Mouse (Mus musculus): ENCODE results near the gene Tmem160.

Tmem160 gene

DNA sequence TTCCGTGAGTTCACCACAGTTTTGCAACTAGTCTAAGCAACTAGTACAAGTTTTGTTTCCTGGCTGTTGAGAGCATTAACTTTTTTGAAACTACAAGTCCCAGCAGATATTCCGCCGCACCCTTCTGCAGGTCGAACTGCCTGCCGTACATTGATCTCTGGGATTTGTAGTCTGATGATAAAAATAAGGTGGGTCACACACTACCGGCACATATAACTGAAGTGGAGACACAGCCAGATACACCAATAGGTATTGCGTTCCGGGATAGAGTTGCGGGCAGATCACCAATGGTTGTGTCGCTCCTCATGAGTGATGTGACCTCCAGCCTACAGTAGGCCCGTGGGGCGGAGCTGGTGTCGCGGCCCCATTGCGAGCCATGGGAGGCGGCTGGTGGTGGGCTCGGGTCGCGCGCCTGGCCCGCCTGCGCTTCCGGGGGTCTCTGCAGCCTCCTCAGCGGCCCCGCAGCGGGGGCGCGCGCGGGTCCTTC, at the start of gene Tmem160:
Gene Tmem160 (plus strand): TSS at position 193 of the 487 bp plus-strand sequence.
- peak; percentile 86 for DNase-seq (ENCODE audit: extremely low spot score)

DNA sequence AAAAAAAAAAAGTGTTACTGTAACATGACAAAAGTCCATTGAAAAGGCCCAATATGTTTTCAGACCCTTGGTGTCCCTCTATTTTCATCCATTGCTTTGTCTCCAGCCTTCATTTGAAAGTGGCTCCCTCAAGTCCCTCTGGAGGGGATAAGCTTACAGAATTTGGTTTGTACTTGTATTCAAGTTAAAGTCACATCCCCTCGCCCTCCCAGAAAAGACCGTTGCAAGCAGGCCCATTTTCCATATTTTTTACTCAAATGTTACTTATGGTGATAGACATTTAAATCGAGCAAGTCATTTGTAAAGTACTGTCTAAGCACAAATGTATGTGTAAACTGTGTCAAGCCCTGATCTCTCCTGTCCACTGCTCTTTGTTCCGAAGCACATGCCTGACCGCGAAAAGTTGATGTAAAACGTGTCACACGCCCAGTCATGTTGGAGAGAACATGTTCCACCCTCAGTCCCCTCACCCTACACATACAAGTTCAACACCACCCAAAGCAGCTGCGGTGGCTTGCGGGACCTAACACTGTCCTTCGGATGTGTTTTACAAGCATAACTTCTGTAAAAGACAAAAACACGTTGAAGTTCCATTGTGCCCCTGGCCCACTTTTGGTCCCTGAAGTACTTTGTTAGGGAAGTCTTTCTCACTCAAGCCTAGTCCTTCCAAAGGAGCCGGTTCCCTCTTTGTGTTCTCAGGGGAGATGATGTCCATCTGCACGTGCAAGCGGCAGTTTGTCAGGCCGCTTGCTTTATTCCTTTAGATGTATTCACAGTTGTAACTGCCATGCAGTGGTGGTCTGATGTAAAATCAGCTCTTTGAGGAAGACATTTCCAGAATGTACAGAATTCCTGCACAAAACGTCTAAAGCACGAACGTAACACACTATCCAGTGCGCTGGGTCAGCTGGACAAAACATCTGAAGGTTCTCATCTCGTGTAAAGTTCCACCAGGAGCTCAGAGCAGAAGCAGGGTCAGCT, 49.3 kb upstream of the Tmem160 start:
- peak; percentile 51 for DNase-seq (ENCODE audit: extremely low spot score)

DNA sequence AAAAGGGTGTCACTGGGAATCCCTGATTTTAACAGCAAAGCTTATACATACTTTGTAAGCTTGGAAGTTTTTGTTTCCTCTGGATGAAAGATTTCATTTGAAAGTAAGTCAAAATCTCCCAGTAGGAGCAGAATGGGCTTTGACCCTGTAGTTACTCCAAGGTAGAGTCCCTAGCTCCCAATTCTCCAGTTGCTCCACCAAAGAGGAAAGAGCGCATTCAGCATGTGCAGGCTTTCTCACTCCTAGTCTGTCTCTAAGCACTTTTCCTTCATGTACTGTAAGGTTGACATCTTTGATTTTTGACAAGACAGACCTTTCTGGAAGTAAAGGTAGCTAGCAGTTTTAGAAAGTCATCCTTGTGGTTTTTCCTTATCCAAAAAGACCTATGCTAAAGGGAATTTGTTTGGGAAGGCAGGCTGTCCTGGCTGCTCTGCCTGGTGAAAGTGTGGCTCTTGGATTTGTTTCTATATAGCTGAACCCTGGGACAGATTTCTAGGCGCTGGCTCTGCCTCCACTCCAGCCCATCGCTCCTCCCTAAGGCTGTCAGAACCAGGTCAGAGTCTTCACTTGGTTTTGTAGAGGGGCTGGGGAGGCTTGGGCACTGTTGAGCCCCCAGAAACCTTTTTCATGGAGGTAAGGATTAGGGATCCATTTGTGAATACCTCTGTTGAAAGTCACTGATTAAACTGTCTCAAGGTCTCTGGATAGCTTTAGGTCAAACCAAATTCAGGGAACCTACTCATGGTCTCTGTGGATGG, 48.1 kb upstream of the Tmem160 start:
- no peak for DNase-seq (ENCODE audit: extremely low spot score)

DNA sequence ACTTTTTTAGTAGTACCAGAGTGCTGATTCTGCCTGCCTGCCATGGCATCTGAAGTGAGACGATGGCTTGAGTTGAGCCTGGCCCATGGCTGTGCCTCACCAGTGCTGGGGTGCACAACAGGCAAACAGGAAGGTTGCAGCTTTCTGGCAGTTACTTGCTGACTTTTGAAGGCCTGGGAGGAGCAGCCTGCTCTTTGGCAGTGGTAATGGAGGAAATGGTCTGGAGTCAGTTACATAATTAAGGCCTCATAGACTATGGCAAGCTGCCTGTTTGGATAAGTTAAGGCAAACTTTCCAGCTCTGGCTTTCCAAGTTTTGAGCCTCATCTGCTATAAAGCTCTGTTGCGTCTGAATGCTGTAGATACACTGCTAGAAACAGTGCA, 47.5 kb upstream of the Tmem160 start:
- DNase-seq (ENCODE audit: extremely low spot score): no peak

DNA sequence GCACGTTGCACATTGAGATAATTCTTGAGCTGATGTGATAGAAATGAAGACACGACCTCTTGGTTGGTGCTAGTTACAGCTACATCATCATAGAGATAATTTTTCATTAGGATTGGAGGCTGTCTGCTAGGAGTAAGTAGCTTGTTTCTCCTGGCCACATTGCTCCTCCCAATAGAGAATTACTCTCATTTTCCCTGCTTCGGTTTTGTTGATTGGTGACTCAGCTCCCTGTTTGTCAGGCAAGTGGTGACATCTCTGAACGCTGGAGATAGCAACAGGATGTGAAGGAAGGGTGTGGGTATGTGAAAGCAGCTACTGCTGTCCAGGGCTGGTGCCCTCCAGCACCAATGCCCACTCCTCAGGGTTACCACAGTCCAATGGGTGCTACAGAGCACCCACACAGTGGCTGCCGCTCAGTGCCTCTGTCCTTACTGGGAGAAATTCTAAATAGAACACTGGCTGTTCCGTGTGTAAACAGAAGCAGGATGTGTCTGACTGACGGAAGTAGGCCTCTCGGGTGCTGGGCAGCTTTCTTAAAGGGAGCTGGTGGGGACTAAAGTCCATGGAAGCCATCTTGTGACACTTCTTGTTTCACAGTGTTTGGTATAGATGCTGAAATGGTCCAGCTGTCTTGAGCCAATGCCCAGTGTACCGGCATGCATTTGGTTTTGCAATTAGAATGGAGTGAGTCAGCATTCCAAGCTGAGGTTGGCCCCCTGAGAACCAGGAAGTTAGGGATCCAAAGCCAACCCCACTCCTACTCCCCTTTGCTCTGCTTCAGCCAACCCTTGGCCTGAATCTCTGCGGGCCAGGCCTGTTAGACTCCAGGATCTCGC, 46.8 kb upstream of the Tmem160 start:
- no peak for DNase-seq (ENCODE audit: extremely low spot score)

DNA sequence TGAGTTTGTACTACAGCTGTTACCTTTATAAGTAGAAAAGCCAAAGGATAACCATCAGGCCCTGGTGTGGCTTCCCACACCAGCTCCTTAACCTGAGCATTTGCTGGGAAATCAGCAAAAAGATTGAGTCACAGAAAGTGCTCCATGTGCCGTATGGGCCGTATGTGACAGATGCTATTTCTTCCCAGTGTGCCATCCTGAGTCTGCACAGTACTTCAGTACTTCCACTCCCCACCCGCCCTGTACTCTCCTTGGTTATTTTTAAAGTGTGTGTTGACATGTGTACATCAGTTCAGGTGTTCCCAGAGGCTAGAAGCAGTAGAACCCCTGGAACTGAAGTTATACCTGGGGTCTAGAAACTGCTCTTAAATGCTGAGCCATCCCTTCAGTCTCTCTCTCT, 45.6 kb upstream of the Tmem160 start:
- DNase-seq (ENCODE audit: extremely low spot score): no peak

DNA sequence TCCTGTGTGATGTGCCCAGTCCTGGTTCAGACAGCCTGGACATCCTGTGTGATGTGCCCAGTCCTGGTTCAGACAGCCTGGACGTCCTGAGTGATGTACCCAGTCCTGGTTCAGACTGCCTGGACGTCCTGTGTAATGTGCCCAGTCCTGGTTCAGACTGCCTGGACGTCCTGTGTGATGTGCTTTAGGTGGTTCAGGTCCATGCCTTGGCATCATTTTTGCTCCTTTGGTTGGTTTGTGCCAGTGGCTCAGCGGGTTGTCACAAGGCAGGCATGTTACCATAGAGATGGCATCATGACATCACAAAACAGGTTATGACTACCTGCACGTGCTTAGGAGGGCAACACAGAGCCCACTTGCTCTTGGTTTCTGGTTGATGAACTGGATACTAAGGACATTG, 41.5 kb upstream of the Tmem160 start:
- no peak for DNase-seq (ENCODE audit: extremely low spot score)

DNA sequence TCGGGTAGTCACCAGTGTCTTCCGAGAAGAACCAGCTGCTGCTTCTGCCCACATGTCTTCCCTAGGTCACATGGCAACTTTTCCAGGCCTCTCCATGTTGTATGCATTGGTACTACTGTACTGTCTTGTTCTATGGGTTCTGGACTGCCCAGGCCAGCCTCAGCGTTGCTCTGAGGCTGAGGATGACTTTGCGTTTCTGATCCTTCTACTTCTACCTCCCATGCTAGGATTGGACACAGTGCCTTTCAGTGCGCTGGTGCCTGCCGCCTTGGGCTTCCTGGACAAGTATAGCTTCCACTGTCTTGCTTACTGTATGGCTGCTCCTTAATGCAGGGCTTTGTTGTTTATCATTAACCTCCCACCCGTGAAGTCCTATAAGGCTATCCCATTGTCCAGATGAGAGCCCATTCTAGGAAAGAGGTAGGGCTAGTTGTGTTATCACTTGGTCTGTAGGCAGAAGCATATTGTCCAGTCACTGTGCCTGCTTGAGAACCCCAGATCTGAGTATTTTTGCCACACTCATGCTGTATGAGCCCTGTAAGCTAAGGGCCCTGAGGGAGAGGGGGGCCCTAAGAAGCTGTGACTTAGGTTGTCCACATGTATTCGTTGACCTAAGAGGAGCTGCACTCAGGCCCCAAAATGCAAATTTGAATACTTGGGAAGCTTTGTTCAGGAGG, 40.2 kb upstream of the Tmem160 start:
- no peak for DNase-seq (ENCODE audit: extremely low spot score)

DNA sequence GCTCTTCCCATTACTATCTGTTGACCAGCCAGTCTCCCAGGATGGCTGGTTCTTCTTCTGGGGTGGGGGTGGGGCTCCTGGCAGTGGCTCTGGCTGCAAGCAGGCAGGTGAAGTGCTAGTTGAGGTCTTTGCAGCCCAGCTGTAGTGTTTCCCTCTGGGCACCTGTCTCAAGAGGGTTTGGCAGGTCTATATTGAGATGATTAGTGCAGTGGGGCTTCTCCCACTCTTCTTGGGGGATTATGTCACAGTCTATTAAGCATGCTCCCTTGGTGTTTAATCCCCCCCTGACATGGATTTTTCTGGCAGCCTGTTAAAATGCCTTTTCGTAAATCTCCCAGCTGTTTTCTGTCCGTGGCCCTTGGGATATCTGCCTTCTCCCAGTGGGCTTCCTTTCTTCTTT, 39.6 kb upstream of the Tmem160 start:
- DNase-seq (ENCODE audit: extremely low spot score): no peak

DNA sequence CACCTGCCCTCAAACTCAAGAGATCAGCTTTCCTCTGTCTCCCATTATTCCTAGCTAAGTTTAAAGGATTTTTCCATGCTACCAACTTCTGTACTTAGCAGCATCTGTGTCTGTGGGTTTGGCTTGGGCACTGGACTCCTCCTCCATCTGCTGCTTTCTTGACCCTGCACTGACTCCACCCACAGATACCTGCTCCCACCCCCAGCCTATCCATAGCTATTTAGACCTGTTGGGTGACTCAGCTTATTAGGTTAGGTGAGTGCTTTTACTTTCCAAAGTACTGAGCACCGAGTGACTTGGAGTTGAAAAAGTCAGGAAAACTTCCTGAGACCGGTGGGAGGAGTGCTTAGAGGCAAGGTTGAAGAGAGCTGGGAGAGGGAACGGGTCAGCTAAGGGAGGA, 37.2 kb upstream of the Tmem160 start:
- no peak for DNase-seq (ENCODE audit: extremely low spot score)

DNA sequence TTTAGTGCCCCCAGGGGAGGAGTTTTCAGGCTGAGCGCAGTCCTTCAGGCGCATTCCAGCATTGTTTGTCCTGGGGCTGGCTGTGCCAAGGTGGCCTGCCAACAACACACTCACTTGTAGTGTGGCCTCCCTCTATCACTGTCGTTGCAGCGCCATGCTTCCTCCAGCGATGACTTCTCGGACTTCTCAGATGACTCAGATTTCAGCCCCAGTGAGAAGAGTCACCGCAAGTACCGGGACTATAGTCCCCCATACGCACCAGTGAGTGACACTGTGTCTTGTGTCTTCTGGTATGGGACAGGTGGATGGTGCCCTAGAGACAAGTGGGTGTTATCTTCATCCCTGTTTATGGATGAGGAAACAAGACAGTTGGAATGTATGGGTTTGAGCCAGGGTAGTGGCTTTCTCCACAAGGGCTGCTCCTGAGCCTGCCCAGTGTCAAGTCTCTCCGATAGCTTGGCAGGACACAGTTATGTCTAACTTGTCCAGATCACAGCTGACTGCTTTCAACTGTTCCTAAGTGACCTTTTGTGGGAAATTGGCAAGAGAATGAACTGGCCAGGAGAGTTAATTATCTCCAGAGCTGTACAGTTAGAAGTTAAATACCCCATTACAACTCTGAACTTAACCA, 35.3 kb upstream of the Tmem160 start:
- no peak for DNase-seq (ENCODE audit: extremely low spot score)

DNA sequence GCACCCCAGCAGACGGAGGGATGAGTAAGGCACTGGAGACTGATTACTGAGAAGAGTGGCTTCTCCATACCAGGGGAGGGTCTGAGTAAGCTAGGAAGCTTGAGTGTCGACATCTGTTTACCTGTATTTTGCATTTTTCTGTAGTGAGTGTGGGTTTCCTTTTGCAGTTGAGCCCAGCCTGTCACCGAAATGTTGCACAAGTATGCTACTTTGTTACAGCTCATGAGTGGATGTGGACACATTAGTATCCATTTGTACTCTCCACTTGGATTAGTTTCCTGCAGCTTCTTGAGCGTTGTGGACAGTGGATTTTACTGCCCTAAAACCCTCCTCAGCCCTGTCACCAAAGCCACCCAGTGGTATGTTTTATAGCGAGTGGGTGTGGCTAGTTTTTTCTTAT, 33.9 kb upstream of the Tmem160 start:
- no peak for DNase-seq (ENCODE audit: extremely low spot score)

DNA sequence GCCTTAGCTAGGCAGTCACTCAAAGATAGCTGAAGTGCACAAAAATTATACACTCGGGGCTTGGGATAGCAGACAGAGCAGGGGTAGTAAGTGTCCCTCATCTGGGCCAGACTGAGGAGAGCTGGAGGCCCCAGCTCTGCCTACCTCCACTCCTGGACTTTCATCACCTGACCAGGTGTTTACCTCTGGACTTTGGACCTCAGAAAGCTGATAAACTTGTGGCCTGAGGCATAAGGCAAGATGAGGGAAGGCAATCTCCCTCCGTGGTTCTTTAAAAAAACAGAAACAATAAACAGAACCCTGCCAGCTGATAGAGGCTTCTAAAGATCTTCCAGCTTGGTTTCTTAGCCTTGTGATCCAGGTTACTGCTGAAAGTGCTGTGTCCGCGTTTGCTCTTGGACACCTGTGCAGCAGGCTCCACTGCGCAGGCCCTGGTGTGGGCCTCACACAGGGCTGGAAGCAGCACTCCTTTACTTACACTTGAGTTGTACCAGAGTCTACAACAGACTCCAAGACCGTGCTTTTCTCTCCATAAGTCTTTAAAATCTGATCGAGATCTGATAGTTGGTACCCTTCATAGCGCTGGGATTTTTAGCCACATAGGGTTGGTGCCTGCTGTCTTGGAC, 32.0 kb upstream of the Tmem160 start:
- DNase-seq (ENCODE audit: extremely low spot score): no peak

DNA sequence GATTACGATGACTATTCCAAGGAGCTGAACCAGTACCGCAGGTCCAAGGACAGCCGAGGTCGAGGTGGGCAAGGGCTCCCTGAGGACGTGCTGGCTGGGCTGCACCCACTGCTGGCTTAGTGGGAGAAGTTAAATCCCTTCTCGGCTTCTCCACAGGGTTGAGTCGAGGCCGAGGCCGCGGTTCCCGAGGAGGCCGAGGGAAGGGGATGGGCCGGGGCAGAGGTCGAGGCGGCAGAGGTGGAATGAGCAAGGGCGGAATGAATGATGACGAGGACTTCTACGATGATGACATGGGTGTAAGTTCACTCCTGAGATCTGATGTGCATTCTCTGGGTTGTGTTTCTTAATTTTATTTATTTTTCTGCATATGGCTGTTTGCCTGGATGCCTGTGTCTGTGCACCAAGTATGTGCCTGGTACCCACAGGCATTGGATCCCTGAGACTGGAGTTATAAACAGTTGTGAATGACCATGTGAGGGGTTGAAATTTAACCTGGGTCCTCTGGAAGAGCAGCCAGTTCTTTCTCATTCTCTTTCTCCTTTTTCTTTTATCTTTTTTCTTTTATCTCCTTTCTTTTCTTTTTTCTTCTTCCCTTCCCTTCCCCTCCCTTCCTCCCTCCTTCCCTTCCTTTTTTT, 30.2 kb upstream of the Tmem160 start:
- no peak for DNase-seq (ENCODE audit: extremely low spot score)

DNA sequence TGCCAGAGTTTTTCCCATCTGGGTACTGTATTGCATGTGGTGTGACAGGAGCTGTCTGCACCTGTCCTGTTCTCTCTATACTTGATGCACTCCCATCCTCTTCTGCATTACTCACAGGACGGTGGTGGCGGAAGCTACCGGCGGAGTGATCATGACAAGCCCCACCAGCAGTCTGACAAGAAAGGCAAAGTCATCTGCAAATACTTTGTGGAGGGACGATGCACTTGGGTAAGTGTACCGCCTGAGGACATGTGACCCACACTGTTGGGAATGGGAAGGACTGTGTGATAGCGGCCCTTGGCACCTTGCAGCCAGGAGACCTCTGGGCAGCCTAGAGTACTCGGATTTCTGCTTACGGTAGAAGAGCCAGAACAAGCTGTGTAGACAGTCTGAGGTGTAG, 28.8 kb upstream of the Tmem160 start:
- DNase-seq (ENCODE audit: extremely low spot score): no peak

DNA sequence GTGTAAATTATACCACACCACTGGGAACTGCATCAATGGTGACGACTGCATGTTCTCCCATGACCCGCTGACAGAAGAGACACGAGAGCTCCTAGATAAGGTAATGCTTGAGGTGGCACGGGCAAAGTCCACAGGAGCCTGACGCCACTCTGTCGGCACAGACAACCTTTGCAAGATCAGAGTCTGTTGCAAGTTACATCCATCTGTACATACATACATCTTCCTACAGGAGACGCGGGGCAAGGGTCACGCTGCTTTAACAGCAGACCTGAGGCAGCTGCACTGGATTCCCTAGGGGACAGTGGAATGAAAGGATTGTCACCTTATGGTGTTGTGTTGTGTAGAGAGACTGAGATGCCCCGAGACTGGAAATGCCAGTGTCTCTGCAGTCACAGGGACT, 26.9 kb upstream of the Tmem160 start:
- no peak for DNase-seq (ENCODE audit: extremely low spot score)

DNA sequence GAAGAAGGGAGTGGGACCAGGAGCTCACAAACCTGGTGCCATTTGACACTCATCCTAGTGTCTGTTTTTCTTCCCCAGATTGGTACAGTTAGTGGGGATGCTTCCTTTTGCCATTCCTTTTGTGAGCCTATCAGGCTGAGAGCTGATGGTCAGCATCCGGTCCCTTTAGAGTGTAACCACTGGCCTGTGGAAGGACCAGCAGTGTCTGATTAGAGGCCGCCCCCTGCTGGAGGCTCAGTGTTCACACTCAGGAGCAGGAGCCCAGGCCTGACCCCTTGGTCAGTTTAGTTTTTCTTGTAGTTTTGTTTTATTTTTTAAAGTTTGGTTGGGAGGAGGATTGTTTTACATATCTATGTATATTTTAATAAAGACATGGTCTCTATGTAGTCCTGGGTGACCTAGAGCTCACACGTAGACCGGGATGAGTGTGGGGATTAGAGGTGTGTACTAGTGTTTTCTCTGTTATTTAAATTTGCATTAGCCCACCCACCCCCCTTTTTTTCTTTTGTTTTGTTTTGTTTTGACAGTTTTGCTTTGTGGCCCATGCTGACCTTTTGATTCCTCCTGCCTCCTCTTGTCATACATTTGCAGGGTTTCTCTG, 26.4 kb upstream of the Tmem160 start:
- DNase-seq (ENCODE audit: extremely low spot score): peak; percentile 51

DNA sequence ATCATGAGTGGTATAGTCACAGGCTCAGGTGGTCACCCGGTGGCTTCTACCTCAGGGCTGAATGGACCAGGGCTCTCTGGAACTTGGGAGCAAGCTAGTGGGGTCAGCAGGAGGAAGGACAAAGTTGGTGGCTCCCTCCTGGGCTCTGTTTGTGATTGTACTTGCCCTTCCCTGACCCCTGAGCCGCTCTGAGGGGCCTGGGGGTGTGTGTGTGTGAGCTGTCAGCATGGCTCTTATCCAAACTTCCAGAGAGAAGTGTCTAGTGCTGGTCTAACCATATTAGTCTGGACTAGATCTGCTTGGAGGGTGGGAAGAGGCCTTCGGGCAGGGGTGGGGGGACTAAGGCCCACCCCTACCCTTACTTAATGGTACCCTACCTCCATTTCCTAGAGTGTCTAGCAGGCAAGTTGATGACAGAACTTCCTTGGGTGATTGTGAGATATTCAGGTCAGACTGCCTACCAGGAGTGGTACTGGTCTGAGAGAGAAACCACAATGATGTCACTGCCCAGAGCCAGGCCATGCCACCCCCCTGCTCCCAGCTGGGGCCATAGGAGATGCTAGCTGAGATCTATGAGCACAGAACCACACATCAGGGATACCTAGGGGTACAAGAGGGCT, 19.1 kb upstream of the Tmem160 start:
- DNase-seq (ENCODE audit: extremely low spot score): no peak

DNA sequence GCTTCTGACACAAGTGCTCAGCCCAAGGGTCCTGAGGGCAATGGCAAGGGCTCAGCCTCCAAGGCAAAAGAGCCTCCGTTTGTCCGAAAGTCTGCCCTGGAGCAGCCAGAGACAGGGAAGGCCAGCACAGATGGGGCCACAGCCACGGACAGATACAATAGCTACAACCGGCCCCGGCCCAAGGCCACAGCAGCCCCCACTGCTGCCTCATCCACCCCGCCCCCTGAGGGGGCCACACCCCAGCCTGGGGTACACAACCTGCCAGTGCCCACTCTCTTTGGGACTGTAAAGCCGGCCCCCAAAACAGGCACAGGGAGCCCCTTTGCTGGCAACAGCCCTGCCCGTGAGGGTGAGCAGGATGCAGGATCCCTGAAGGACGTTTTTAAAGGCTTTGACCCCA, 17.5 kb upstream of the Tmem160 start:
- DNase-seq (ENCODE audit: extremely low spot score): no peak

Measured in embryo, embryonic 9.5 days (tissue).